Mouse (Mus musculus): ENCODE data around the gene Praf2. TPM values are rescaled to one million over a fixed set of nuclear protein-coding genes. Genes with fewer than 3 reads are reported as not detected.

The Praf2 gene
- total and polyA plus RNA-seq, 3 experiments: 25.7 to 49.1 (median 40.6) TPM

- H3K36me3 ChIP-seq (replicated peaks in 1 of 2; ENCODE audit: control insufficient read depth in 1 of 2, insufficient read depth in 1 of 2, low read length in 1 of 2): peaks cover 49 to 75% of the 10 kb centered on the region in 2 experiments
- no peaks in the 10 kb centered on the region for H3K79me2 ChIP-seq (replicated peaks; ENCODE audit: control insufficient read depth, extremely low read depth, insufficient read depth, poor library complexity, severe bottlenecking)
- in situ Hi-C loops (cut with MboI; ENCODE audit: low pct_ligation_motif_present, low pct_unique_long_range_greater_than_20kb, low sequenced_read_pairs): no loop called here
- no peak overlapping the region for H3K4me3 ChIP-seq (replicated peaks in 1 of 3; ENCODE audit: low read depth in 2 of 3, low read length in 2 of 3, poor library complexity in 1 of 3)
- H3K27ac ChIP-seq (ENCODE audit: insufficient read depth, low read depth): no peak overlapping the region
- dilution Hi-C loops (cut with MboI; ENCODE audit: extremely low pct_ligation_motif_present, extremely low pct_unique_long_range_greater_than_20kb, low sequenced_read_pairs): no loop called here
- TF ChIP-seq RAD21 (IDR thresholded peaks at IDR 0.05; ENCODE audit: low read depth, low read length) (peak; percentile 6), BHLHE40 (IDR thresholded peaks at IDR 0.05; ENCODE audit: low read depth, low read length) (no peak), CTCF (conservative IDR thresholded peaks at IDR 0.05 in 1 of 2, IDR thresholded peaks at IDR 0.05 in 1 of 2; ENCODE audit: low read depth in 2 of 2, low read length in 2 of 2) (peak; percentile 24 to 53; a peak in 2 of 4 replicates), NRF1 (IDR thresholded peaks at IDR 0.05; ENCODE audit: low read depth, low read length) (no peak), EP300 (IDR thresholded peaks at IDR 0.05; ENCODE audit: low read length) (no peak)
- no peak overlapping the region for H3K9ac ChIP-seq (ENCODE audit: insufficient read depth, low read depth)
- no peak for DNase-seq (ENCODE audit: extremely low read depth)
- no peaks in the 10 kb centered on the region for H3K9me3 ChIP-seq (replicated peaks; ENCODE audit: low read length)
- no peak overlapping the region for H3K4me2 ChIP-seq (ENCODE audit: insufficient read depth, low read depth, poor library complexity, severe bottlenecking)
- peaks cover 0 to 7% of the 10 kb centered on the region in 2 experiments; a peak in 2 of 4 replicates for H3K4me1 ChIP-seq (ENCODE audit: control insufficient read depth in 1 of 2, insufficient read depth in 2 of 2)
- no peaks in the 10 kb centered on the region for H3K27me3 ChIP-seq (replicated peaks)
These were observed 44.5 kb downstream of the Praf2 start for GRCm38 (mm10) chrX:7772766-7773165.

DNA sequence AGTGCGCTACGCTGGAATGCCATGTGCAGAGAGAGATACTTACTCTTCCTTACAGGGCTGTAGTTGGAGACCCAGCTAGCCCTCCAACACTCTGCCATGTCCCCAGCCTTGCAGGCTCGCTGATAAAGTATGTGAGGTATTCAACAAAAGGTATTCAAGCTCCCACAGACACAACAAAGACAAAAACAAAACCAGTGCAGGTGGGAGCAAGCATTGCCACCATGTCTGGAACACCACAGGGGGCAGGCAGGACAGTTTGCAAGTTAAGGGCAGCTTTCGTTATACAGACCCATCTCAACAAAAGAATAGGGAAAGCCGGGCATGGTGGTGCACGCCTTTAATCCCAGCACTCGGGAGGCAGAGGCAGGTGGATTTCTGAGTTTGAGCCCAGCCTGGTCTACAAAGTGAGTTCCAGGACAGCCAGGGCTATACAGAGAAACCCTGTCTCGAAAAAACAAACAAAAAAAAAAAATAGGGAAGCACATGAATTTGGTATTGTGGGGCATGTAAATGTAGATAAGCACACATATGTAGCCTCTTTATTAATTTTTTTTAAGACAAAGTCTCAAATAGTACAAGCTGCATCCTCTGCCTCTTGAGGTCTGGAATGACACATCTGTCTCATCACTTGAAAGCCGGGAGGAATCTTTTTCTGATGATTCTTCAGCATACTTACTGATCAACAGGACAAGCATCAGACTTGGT, 47.4 kb downstream of the Praf2 start:
- Histone ChIP-seq H3K4me3 (replicated peaks in 1 of 3; ENCODE audit: low read depth in 2 of 3, low read length in 2 of 3, poor library complexity in 1 of 3) (no peak overlapping the region), H3K9me3 (replicated peaks; ENCODE audit: low read length) (no peaks in the 10 kb centered on the region), H3K9ac (ENCODE audit: insufficient read depth, low read depth) (no peak overlapping the region), H3K79me2 (replicated peaks; ENCODE audit: control insufficient read depth, extremely low read depth, insufficient read depth, poor library complexity, severe bottlenecking) (no peaks in the 10 kb centered on the region), H3K4me1 (ENCODE audit: control insufficient read depth in 1 of 2, insufficient read depth in 2 of 2) (peaks cover 0 to 7% of the 10 kb centered on the region in 2 experiments; a peak in 2 of 4 replicates), H3K36me3 (replicated peaks in 1 of 2; ENCODE audit: control insufficient read depth in 1 of 2, insufficient read depth in 1 of 2, low read length in 1 of 2) (peaks cover 33 to 46% of the 10 kb centered on the region in 2 experiments), H3K27me3 (replicated peaks) (no peaks in the 10 kb centered on the region), H3K4me2 (ENCODE audit: insufficient read depth, low read depth, poor library complexity, severe bottlenecking) (no peak overlapping the region), H3K27ac (ENCODE audit: insufficient read depth, low read depth) (no peak overlapping the region)
- dilution Hi-C loops (cut with MboI; ENCODE audit: extremely low pct_ligation_motif_present, extremely low pct_unique_long_range_greater_than_20kb, low sequenced_read_pairs): no loop called here
- no peak for DNase-seq (ENCODE audit: extremely low read depth)
- in situ Hi-C loops (cut with MboI; ENCODE audit: low pct_ligation_motif_present, low pct_unique_long_range_greater_than_20kb, low sequenced_read_pairs): no loop called here
- TF ChIP-seq ZC3H11A (IDR thresholded peaks at IDR 0.05; ENCODE audit: low read depth, low read length): no peak
- TF ChIP-seq ZNF384 (IDR thresholded peaks at IDR 0.05; ENCODE audit: low read depth, low read length): no peak
- no peak for TF ChIP-seq ZKSCAN1 (IDR thresholded peaks at IDR 0.05; ENCODE audit: borderline replicate concordance, low read depth, low read length)
- no peak for TF ChIP-seq CHD2 (IDR thresholded peaks at IDR 0.05; ENCODE audit: low read length)
- no peak for TF ChIP-seq USF1 (IDR thresholded peaks at IDR 0.05; ENCODE audit: low read depth, low read length)
- no peak for TF ChIP-seq KAT2A (IDR thresholded peaks at IDR 0.05; ENCODE audit: insufficient replicate concordance, low read length)
- TF ChIP-seq CHD1 (IDR thresholded peaks at IDR 0.05; ENCODE audit: low read depth, low read length): no peak
- TF ChIP-seq ETS1 (conservative IDR thresholded peaks at IDR 0.05; ENCODE audit: low read depth, low read length): no peak
- no peak for TF ChIP-seq IRF4 (IDR thresholded peaks at IDR 0.05; ENCODE audit: low read depth, low read length)
- no peak for TF ChIP-seq TCF12 (IDR thresholded peaks at IDR 0.05; ENCODE audit: low read depth, low read length)
- no peak for TF ChIP-seq MAZ (IDR thresholded peaks at IDR 0.05; ENCODE audit: low read depth, low read length)
- TF ChIP-seq SMC3 (IDR thresholded peaks at IDR 0.05; ENCODE audit: low read depth, low read length): no peak
- TF ChIP-seq POLR2AphosphoS2 (IDR thresholded peaks at IDR 0.05; ENCODE audit: low read depth, low read length): no peak
- TF ChIP-seq USF2 (conservative IDR thresholded peaks at IDR 0.05; ENCODE audit: low read depth, low read length): no peak
- no peak for TF ChIP-seq SIN3A (IDR thresholded peaks at IDR 0.05; ENCODE audit: low read length)

Data from CH12.LX (cell line).